Mouse (Mus musculus) small intestine, adult 2 months (tissue): ENCODE data around the gene Rab31. TPM values are rescaled to one million over a fixed set of nuclear protein-coding genes. Genes with fewer than 3 reads are reported as not detected.

ENCODE experiments used
- H3K27ac ChIP-seq: fragments of 200-500 bp; 2 replicates; pipeline ENCODE4 v1.5.1; 2012; ENCODE audit warnings: low read depth, low read length, control low read depth, inconsistent platforms; ENCODE audit not compliant: insufficient read depth
- H3K27me3 ChIP-seq: fragments of 200-500 bp; 2 replicates; pipeline ENCODE4 v1.6.1; 2012; ENCODE audit warnings: mild to moderate bottlenecking, moderate library complexity, low read length, inconsistent platforms; ENCODE audit not compliant: control insufficient read depth, insufficient read depth
- H3K36me3 ChIP-seq: fragments of 200-500 bp; 2 replicates; pipeline ENCODE4 v1.6.1; 2012; ENCODE audit warnings: mild to moderate bottlenecking, low read length, control low read depth, inconsistent platforms; ENCODE audit not compliant: control insufficient read depth, insufficient read depth
- H3K4me1 ChIP-seq: fragments of 200-500 bp; 2 replicates; pipeline ENCODE4 v1.6.1; 2012; ENCODE audit warnings: low read length, inconsistent platforms, mixed read lengths; ENCODE audit not compliant: control insufficient read depth, insufficient read depth, insufficient read length
- H3K4me3 ChIP-seq: fragments of 200-500 bp; 2 replicates; pipeline ENCODE4 v1.5.1; 2012; ENCODE audit warnings: low read depth, mild to moderate bottlenecking, control low read depth, inconsistent platforms, low read length, moderate library complexity
- CTCF ChIP-seq: fragments of 200-500 bp; IDR thresholded peaks from 2 replicates; pipeline ENCODE4 v1.5.1; 2012; ENCODE audit warnings: low read depth, mild to moderate bottlenecking, control low read depth, inconsistent platforms, low read length, moderate library complexity, mixed read lengths; ENCODE audit not compliant: insufficient replicate concordance, insufficient read length; ENCODE audit errors: extremely low read depth
- POLR2A ChIP-seq: fragments of 200-500 bp; IDR thresholded peaks from 2 replicates; pipeline ENCODE4 v1.6.1; 2012; ENCODE audit warnings: low read depth, mild to moderate bottlenecking, control low read depth, inconsistent platforms, low read length, moderate library complexity
- WGBS: fragments of 180-500 bp; shearing (Covaris S2); methylation state at CpG from one replicate; pipeline ENCODE4 v1.1.7; 2018; 5-methylcytosine and 5-hydroxymethylcytosine counted together
- polyA plus RNA-seq: library from polyadenylated mRNA; depleted of rRNA; stranded (reverse); fragments of >200 nt; gene quantifications from 2 replicates; pipeline ENCODE4 v1.2.3, GENCODE M21; 2012

The Rab31 gene
- polyA plus RNA-seq, 1 experiment: 7.8 TPM

DNA sequence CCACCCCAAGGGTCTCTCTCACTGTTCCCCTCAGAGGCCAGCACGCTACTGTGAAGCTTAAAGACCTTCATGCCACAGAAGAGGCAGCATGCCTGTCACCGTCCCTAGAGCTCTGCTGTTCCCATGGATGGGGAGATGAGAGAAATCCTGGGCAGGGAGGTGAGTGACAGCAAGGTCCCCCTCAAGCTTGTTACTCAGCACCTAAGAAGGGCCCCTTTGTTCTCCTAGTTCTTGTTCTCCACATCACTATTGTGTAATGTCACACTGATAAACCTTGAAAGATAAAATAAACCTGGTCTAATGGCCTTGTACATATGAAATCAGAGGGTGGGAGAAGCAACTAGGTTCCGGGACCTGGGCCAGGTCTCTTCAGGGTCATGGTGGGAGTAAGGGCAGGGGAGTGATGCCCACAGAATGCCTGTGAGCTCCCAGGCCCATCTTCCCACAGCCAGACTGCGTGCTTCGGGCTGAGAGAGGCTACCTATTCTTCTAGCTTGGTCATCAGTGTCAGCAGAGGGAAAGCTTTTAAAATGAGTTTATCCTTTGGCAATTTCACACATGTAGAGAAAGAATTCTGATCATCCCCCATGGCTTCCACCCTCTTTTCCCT, 90.4 kb downstream of the Rab31 start:
- H3K36me3 ChIP-seq: no peaks in the 10 kb centered on the region
- no peaks in the 10 kb centered on the region for H3K4me1 ChIP-seq
- WGBS: 73% methylated on average over 5 of the region's 5 CpGs
- H3K4me3 ChIP-seq: no peak overlapping the region
- peak overlapping the region; percentile 20 for H3K27ac ChIP-seq
- no peak for TF ChIP-seq CTCF
- TF ChIP-seq POLR2A: no peak
- no peaks in the 10 kb centered on the region for H3K27me3 ChIP-seq

DNA sequence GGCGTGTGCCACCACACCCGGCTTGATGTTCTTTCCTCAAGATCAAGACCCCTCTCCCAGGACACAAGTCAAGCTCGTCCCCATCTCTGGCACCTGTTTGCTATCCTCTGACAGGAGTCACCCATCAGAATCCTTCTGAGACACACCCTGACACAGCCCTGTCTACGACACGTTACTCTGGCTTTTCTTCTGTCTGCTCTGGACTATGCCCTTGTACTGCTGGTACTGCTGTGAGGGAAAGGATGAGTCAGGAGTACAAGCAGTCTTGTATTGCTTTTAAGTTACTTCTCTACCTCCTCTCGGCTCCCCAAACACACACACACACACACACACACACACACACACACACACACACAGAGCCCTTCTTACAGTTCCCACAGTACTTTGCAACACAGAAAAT, 91.0 kb downstream of the Rab31 start:
- Histone ChIP-seq H3K4me3 (no peak overlapping the region), H3K4me1 (no peaks in the 10 kb centered on the region), H3K27me3 (no peaks in the 10 kb centered on the region), H3K36me3 (no peaks in the 10 kb centered on the region), H3K27ac (peak overlapping the region; percentile 20)
- 50% methylated on average over 6 of the region's 6 CpGs for WGBS
- TF ChIP-seq POLR2A (no peak), CTCF (no peak)

DNA sequence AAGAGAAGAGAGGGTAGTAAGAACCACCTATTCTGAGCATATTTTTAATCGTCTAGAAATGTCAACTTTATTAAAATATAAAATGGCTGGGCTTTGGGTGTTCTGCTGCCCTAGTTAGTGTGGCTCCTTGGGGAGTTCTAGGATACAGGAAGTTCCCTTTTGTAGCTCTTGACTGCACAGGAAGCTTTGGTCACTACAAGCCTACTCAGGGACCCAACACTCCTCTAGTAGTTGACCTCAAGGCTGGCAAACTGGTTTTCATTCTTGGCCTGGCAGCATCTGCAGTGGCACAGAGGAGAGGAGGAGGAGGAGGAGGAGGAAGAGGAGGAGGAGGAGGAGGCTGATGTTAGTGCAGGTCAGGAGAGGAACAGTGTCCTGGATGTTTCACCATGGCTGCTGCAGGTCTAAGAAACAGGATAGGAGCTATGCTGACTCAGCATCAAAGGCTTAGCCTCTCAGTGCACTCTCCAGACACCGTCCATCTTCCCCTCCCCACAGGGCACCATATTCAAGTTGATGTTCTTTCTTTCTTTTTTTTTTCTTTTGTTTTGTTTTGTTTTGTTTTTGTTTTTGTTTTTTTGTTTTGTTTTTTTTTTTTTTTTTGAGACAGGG, 91.6 kb downstream of the Rab31 start:
- Histone ChIP-seq H3K27ac (no peak overlapping the region), H3K4me3 (no peak overlapping the region), H3K4me1 (no peaks in the 10 kb centered on the region), H3K27me3 (no peaks in the 10 kb centered on the region), H3K36me3 (no peaks in the 10 kb centered on the region)
- no peak for TF ChIP-seq CTCF
- TF ChIP-seq POLR2A: no peak
- WGBS: 76% methylated on average over 2 of the region's 2 CpGs

DNA sequence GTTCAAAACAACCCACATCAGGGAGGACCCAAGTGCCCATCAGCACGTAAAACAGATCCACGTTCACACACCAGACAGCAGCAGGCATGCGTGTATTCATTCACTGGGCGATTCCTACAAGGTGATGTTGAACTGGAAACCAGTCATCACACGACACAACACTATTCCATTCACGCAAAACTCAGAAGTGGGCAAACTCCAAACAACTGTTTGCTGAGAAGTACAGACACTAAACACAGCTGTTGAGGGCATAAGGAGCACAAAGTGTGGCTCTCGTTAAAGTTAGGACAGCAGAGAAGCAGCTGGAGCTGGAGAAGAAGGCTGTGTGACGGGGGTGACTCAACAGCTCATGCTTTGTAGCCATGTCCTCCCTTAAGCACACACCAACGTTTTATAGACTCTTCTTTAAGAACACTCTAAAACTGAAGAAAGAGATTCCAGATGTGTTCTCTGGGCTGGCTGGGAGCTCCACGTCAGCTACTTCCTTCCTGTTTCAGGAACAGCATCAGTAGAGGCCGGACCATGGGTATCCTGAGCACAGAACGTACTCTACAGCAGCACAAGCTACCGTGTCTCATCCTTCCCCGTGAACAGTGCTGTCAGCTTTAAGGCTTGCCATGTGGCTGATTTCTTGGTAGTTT, 92.6 kb downstream of the Rab31 start:
- no peak overlapping the region for H3K4me3 ChIP-seq
- no peak for TF ChIP-seq POLR2A
- no peak for TF ChIP-seq CTCF
- H3K4me1 ChIP-seq: peaks cover 4% of the 10 kb centered on the region; the same call in 1 of the 2 replicates
- no peak overlapping the region for H3K27ac ChIP-seq
- H3K27me3 ChIP-seq: no peaks in the 10 kb centered on the region
- H3K36me3 ChIP-seq: no peaks in the 10 kb centered on the region
- WGBS: 72% methylated on average over 14 of the region's 14 CpGs

DNA sequence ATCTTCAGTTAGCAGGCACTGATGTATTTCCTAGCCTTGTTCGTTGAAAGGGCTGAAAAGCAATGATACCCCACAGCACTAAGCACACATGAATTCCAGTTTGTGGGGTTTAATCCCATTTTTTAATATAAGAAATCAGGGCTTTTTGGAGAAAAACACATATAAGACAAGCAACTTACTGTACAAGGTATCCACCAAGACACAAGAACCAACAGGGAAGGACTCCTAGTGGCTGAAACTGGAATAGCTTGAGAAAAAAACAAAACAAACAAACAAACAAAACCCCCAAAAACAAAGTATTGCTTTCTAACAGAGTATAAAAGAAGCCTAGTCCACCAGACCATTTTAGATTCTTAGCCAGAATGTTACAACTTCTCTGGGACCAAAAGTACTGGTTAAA, 94.8 kb downstream of the Rab31 start:
- TF ChIP-seq POLR2A: no peak
- no peak for TF ChIP-seq CTCF
- Histone ChIP-seq H3K27me3 (no peaks in the 10 kb centered on the region), H3K27ac (no peak overlapping the region), H3K4me1 (peaks cover 5% of the 10 kb centered on the region; the same call in 1 of the 2 replicates), H3K36me3 (no peaks in the 10 kb centered on the region), H3K4me3 (no peak overlapping the region)
- 88% methylated on average over 1 of the region's 1 CpGs for WGBS

DNA sequence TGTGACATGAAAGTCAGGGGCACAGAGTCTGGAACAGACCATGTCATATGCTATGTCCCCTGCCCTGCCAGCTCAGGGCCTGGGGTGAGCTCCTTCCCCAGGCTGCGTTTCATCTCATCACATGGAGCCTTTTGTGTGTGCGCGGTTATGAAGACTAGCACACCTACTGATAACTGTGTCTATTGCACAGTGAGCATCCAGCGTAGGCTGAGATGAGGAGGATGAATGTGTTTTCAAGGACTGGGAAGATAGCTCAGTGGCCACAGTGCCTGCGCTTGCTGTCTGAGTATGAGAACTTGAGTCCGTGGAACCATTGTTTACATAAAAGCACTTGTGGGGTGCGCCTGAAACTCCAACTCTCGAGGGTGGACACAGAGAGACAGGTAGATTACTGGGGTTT, 96.0 kb downstream of the Rab31 start:
- no peak overlapping the region for H3K4me3 ChIP-seq
- no peaks in the 10 kb centered on the region for H3K27me3 ChIP-seq
- H3K36me3 ChIP-seq: no peaks in the 10 kb centered on the region
- H3K27ac ChIP-seq: no peak overlapping the region
- H3K4me1 ChIP-seq: peaks cover 5% of the 10 kb centered on the region; the same call in 1 of the 2 replicates
- WGBS: 84% methylated on average over 8 of the region's 8 CpGs
- TF ChIP-seq CTCF (no peak), POLR2A (no peak)

DNA sequence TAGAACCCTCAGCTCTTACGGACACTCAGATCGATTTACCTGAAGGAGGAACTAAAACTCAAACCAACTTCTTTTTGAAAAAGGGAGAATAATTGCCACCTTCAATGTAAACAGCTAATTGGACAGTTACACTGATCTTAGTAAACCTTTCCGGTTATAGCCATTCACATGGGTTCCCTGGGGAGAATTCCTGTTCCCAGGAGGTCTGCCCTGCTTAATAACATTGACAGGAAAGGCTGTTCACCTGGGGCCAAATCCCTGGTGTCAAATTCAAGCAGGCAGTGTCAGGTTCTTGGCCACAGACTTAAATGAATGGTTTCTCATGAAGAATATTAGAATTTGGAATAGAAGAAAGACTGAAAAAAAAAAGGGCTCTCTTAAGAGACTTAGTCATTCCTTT, 96.6 kb downstream of the Rab31 start:
- WGBS: 83% methylated on average over 3 of the region's 3 CpGs
- Histone ChIP-seq H3K27me3 (no peaks in the 10 kb centered on the region), H3K4me3 (no peak overlapping the region), H3K36me3 (no peaks in the 10 kb centered on the region), H3K27ac (no peak overlapping the region), H3K4me1 (peaks cover 5% of the 10 kb centered on the region; the same call in 1 of the 2 replicates)
- TF ChIP-seq POLR2A (no peak), CTCF (no peak)
